Mouse (Mus musculus) c-Kit-positive CD71-positive TER-119-positive erythroid progenitor cells, embryonic 14.5 days (primary cell): Measurements from ENCODE around the gene Rpl13a.
"Not testable (repeated sequence)": the region's sequence is repeated elsewhere in the genome, so short reads cannot be mapped to it uniquely, and the experiment has no call there.

Source experiments
- DNase-seq: peaks from one replicate; pipeline ENCODE4 v3.0.0-alpha.2; 2013; ENCODE audit warnings: low spot score

Rpl13a gene

GRCm38 (mm10) chr7:45156206-45156605, 27.6 kb upstream of the Rpl13a start:
- no peak for DNase-seq

GRCm38 (mm10) chr7:45155590-45155989, 27.0 kb upstream of the Rpl13a start:
- DNase-seq, result no peak

GRCm38 (mm10) chr7:45154993-45155514, 26.5 kb upstream of the Rpl13a start:
- peak; percentile 60 for DNase-seq

GRCm38 (mm10) chr7:45154096-45154992, 25.8 kb upstream of the Rpl13a start, which contains the start of the genes Pih1d1 and Aldh16a1:
TSS of gene Pih1d1 (plus strand) at chr7:45154303.
TSS of gene Aldh16a1 (minus strand) at chr7:45154584.
- peak; percentile 97 for DNase-seq

- no peak for DNase-seq
Observed at GRCm38 (mm10) chr7:45153586-45153985, 25.0 kb upstream of the Rpl13a start.

- not testable (repeated sequence) for DNase-seq
Observed at GRCm38 (mm10) chr7:45153052-45153451, 24.5 kb upstream of the Rpl13a start.

- DNase-seq, result no peak
Observed at GRCm38 (mm10) chr7:45151303-45151702, 22.7 kb upstream of the Rpl13a start.

- DNase-seq, result no peak
Observed at GRCm38 (mm10) chr7:45150321-45150720, 21.8 kb upstream of the Rpl13a start.

GRCm38 (mm10) chr7:45149545-45149944, 21.0 kb upstream of the Rpl13a start:
- DNase-seq, result no peak

- no peak for DNase-seq
Observed at GRCm38 (mm10) chr7:45148534-45149098, 20.1 kb upstream of the Rpl13a start.

- DNase-seq, result no peak
Observed at GRCm38 (mm10) chr7:45147899-45148298, 19.3 kb upstream of the Rpl13a start.

- no peak for DNase-seq
Observed at GRCm38 (mm10) chr7:45147267-45147666, 18.7 kb upstream of the Rpl13a start.

- no peak for DNase-seq
Observed at GRCm38 (mm10) chr7:45145460-45145859, 16.9 kb upstream of the Rpl13a start.

GRCm38 (mm10) chr7:45144368-45145174, 16.0 kb upstream of the Rpl13a start:
- DNase-seq, result no peak

GRCm38 (mm10) chr7:45141914-45142313, 13.4 kb upstream of the Rpl13a start:
- DNase-seq, result no peak

GRCm38 (mm10) chr7:45141319-45141718, 12.8 kb upstream of the Rpl13a start:
- DNase-seq, result no peak

GRCm38 (mm10) chr7:45139904-45140723, 11.6 kb upstream of the Rpl13a start:
- no peak for DNase-seq

GRCm38 (mm10) chr7:45138403-45138802, 9.8 kb upstream of the Rpl13a start:
- DNase-seq, result no peak

GRCm38 (mm10) chr7:45137171-45138006, 8.8 kb upstream of the Rpl13a start:
- DNase-seq, result peak; percentile 72

GRCm38 (mm10) chr7:45135993-45136567, 7.5 kb upstream of the Rpl13a start, which contains the start of the genes Gm45713 and Flt3l:
TSS of gene Gm45713 (minus strand) at chr7:45136231.
TSS of gene Flt3l (minus strand) at chr7:45136432.
- peak; percentile 92 for DNase-seq
